Mouse (Mus musculus): ENCODE measurements at regions not wholly inside any gene's neighbourhood (a gene's known extent, or its start where the extent isn't known, plus 50 kb on each side); places are given as distances from the start of the nearest gene placed in this dataset.

GRCm38 (mm10) chr2:143419791-143420190 lies 126.2 kb upstream of the Pcsk2 start:
- no peak for TF ChIP-seq CTCF (IDR thresholded peaks at IDR 0.05; ENCODE audit: low read depth)

GRCm38 (mm10) chr2:143450680-143451079 lies 95.3 kb upstream of the Pcsk2 start:
- Histone ChIP-seq H3K27me3 (ENCODE audit: insufficient read depth, low read length) (no peaks in the 10 kb centered on the region), H3K4me2 (ENCODE audit: low read length) (no peak overlapping the region), H3K9ac (ENCODE audit: low read depth, low read length) (no peak overlapping the region), H3K4me3 (replicated peaks; ENCODE audit: low read depth, low read length) (no peak overlapping the region), H3K9me3 (replicated peaks; ENCODE audit: low read length) (no peaks in the 10 kb centered on the region), H3K4me1 (replicated peaks; ENCODE audit: insufficient read depth, low read length) (no peaks in the 10 kb centered on the region), H3K36me3 (ENCODE audit: insufficient read depth, low read length) (no peaks in the 10 kb centered on the region), H3K27ac (no peak overlapping the region)
- DNase-seq (ENCODE audit: low spot score) (no peak), ATAC-seq (replicated peaks; ENCODE audit: low FRiP score, low read depth) (no peak)
- no peak for TF ChIP-seq CTCF (IDR thresholded peaks at IDR 0.05; ENCODE audit: low read depth)

More at GRCm38 (mm10) chr2:143419791-143420190, 126.2 kb upstream of the Pcsk2 start:
- Histone ChIP-seq H3K4me3 (replicated peaks; ENCODE audit: low read depth, low read length) (no peak overlapping the region), H3K9ac (ENCODE audit: low read depth, low read length) (no peak overlapping the region), H3K9me3 (replicated peaks; ENCODE audit: low read length) (no peaks in the 10 kb centered on the region), H3K27ac (no peak overlapping the region), H3K36me3 (ENCODE audit: insufficient read depth, low read length) (no peaks in the 10 kb centered on the region), H3K4me2 (ENCODE audit: low read length) (no peak overlapping the region), H3K4me1 (replicated peaks; ENCODE audit: insufficient read depth, low read length) (no peaks in the 10 kb centered on the region), H3K27me3 (ENCODE audit: insufficient read depth, low read length) (no peaks in the 10 kb centered on the region)
- DNase-seq (ENCODE audit: low spot score), result no peak
- no peak for ATAC-seq (replicated peaks; ENCODE audit: low FRiP score, low read depth)
- 77% methylated on average over 2 of the region's 2 CpGs for WGBS

- no peak for ATAC-seq (replicated peaks; ENCODE audit: low FRiP score, low read depth)
- H3K36me3 ChIP-seq (ENCODE audit: insufficient read depth, low read length), result no peaks in the 10 kb centered on the region
- no peak for DNase-seq (ENCODE audit: low spot score)
- no peak overlapping the region for H3K4me3 ChIP-seq (replicated peaks; ENCODE audit: low read depth, low read length)
- no peak overlapping the region for H3K4me2 ChIP-seq (ENCODE audit: low read length)
- no peak for TF ChIP-seq CTCF (IDR thresholded peaks at IDR 0.05; ENCODE audit: low read depth)
- H3K9ac ChIP-seq (ENCODE audit: low read depth, low read length), result no peak overlapping the region
- no peak overlapping the region for H3K27ac ChIP-seq
- no peaks in the 10 kb centered on the region for H3K9me3 ChIP-seq (replicated peaks; ENCODE audit: low read length)
- 44% methylated on average over 2 of the region's 2 CpGs for WGBS
- H3K27me3 ChIP-seq (ENCODE audit: insufficient read depth, low read length), result no peaks in the 10 kb centered on the region
- H3K4me1 ChIP-seq (replicated peaks; ENCODE audit: insufficient read depth, low read length), result no peaks in the 10 kb centered on the region
Observed at GRCm38 (mm10) chr2:143451256-143451655, 94.7 kb upstream of the Pcsk2 start.

- Histone ChIP-seq H3K9ac (ENCODE audit: low read depth, low read length) (no peak overlapping the region), H3K4me1 (replicated peaks; ENCODE audit: insufficient read depth, low read length) (no peaks in the 10 kb centered on the region), H3K36me3 (ENCODE audit: insufficient read depth, low read length) (no peaks in the 10 kb centered on the region), H3K27ac (no peak overlapping the region), H3K4me2 (ENCODE audit: low read length) (no peak overlapping the region), H3K4me3 (replicated peaks; ENCODE audit: low read depth, low read length) (no peak overlapping the region), H3K9me3 (replicated peaks; ENCODE audit: low read length) (no peaks in the 10 kb centered on the region), H3K27me3 (ENCODE audit: insufficient read depth, low read length) (no peaks in the 10 kb centered on the region)
- no peak for TF ChIP-seq CTCF (IDR thresholded peaks at IDR 0.05; ENCODE audit: low read depth)
- ATAC-seq (replicated peaks; ENCODE audit: low FRiP score, low read depth) (no peak), DNase-seq (ENCODE audit: low spot score) (peak; percentile 59)
Observed at GRCm38 (mm10) chr2:143451661-143452060, 94.3 kb upstream of the Pcsk2 start.

DNA sequence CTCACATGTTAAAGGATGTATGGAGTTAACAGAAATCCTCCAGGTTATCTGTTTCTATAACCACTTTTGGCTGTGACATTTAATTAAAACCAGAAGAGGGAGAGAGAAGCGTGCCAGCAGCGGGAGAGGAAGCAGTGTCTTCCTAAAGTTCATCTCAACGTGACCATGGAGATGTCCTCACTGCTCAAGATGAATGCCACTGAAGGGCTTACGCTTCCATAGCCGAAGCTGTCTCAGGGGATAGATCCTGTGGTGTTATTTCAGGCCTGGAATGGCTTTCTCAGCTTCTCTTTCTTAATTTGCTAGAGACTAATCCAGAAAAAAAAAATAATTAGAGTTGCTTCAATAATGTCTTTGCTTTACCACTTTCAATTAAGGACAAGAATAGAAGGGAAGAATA lies 78.0 kb upstream of the Pcsk2 start:
- 83% methylated on average over 5 of the region's 5 CpGs for WGBS
- no peak for TF ChIP-seq CTCF (IDR thresholded peaks at IDR 0.05; ENCODE audit: low read depth)
- no peak for DNase-seq (ENCODE audit: low spot score)

GRCm38 (mm10) chr2:143471394-143471793 lies 74.6 kb upstream of the Pcsk2 start:
- Histone ChIP-seq H3K27ac (no peak overlapping the region), H3K27me3 (ENCODE audit: insufficient read depth, low read length) (no peaks in the 10 kb centered on the region), H3K4me1 (replicated peaks; ENCODE audit: insufficient read depth, low read length) (no peaks in the 10 kb centered on the region), H3K4me2 (ENCODE audit: low read length) (no peak overlapping the region), H3K9me3 (replicated peaks; ENCODE audit: low read length) (no peaks in the 10 kb centered on the region), H3K9ac (ENCODE audit: low read depth, low read length) (no peak overlapping the region), H3K36me3 (ENCODE audit: insufficient read depth, low read length) (no peaks in the 10 kb centered on the region), H3K4me3 (replicated peaks; ENCODE audit: low read depth, low read length) (no peak overlapping the region)
- 80% methylated on average over 3 of the region's 3 CpGs for WGBS
- no peak for DNase-seq (ENCODE audit: low spot score)
- no peak for TF ChIP-seq CTCF (IDR thresholded peaks at IDR 0.05; ENCODE audit: low read depth)
- ATAC-seq (replicated peaks; ENCODE audit: low FRiP score, low read depth), result no peak

More for the DNA sequence above, 78.0 kb upstream of the Pcsk2 start:
- Histone ChIP-seq H3K36me3 (ENCODE audit: insufficient read depth, low read length) (no peaks in the 10 kb centered on the region), H3K27me3 (ENCODE audit: insufficient read depth, low read length) (no peaks in the 10 kb centered on the region), H3K27ac (no peak overlapping the region), H3K9ac (ENCODE audit: low read depth, low read length) (no peak overlapping the region), H3K4me3 (replicated peaks; ENCODE audit: low read depth, low read length) (no peak overlapping the region), H3K4me1 (replicated peaks; ENCODE audit: insufficient read depth, low read length) (no peaks in the 10 kb centered on the region), H3K9me3 (replicated peaks; ENCODE audit: low read length) (no peaks in the 10 kb centered on the region), H3K4me2 (ENCODE audit: low read length) (no peak overlapping the region)
- no peak for ATAC-seq (replicated peaks; ENCODE audit: low FRiP score, low read depth)

GRCm38 (mm10) chr2:143490830-143491229 lies 55.1 kb upstream of the Pcsk2 start:
- Histone ChIP-seq H3K4me2 (ENCODE audit: low read length) (no peak overlapping the region), H3K4me3 (replicated peaks; ENCODE audit: low read depth, low read length) (no peak overlapping the region), H3K36me3 (ENCODE audit: insufficient read depth, low read length) (no peaks in the 10 kb centered on the region), H3K27me3 (ENCODE audit: insufficient read depth, low read length) (no peaks in the 10 kb centered on the region), H3K27ac (no peak overlapping the region), H3K9me3 (replicated peaks; ENCODE audit: low read length) (no peaks in the 10 kb centered on the region), H3K4me1 (replicated peaks; ENCODE audit: insufficient read depth, low read length) (no peaks in the 10 kb centered on the region), H3K9ac (ENCODE audit: low read depth, low read length) (no peak overlapping the region)
- DNase-seq (ENCODE audit: low spot score) (no peak), ATAC-seq (replicated peaks; ENCODE audit: low FRiP score, low read depth) (no peak)
- no peak for TF ChIP-seq CTCF (IDR thresholded peaks at IDR 0.05; ENCODE audit: low read depth)
- 67% methylated on average over 3 of the region's 3 CpGs for WGBS

All from kidney, postnatal 0 days (tissue).